Mouse (Mus musculus): ENCODE measurements around the gene Mtap. TPM values are rescaled to one million over a fixed set of nuclear protein-coding genes. Genes with fewer than 3 reads are reported as not detected.
A peak's percentile ranks its signal among the peaks of the same experiment; 100 is the strongest.

Mtap gene
- polyA plus RNA-seq, 1 experiment from 2014 or later: 49.1 TPM

- Histone ChIP-seq H3K9ac (ENCODE audit: low read depth, low read length) (no peak overlapping the region), H3K4me2 (ENCODE audit: low read length) (no peak overlapping the region), H3K36me3 (ENCODE audit: insufficient read depth, low read length) (no peaks in the 10 kb centered on the region), H3K27me3 (ENCODE audit: insufficient read depth, low read length) (no peaks in the 10 kb centered on the region), H3K4me3 (replicated peaks; ENCODE audit: low read depth, low read length) (no peak overlapping the region), H3K27ac (no peak overlapping the region), H3K9me3 (replicated peaks; ENCODE audit: low read length) (no peaks in the 10 kb centered on the region), H3K4me1 (replicated peaks; ENCODE audit: insufficient read depth, low read length) (0 out of 2 replicates have a peak, but pooled peaks cover 4% of the 10 kb centered on the region)
- ATAC-seq (replicated peaks; ENCODE audit: low FRiP score, low read depth) (no peak), DNase-seq (ENCODE audit: low spot score) (no peak)
- no peak for TF ChIP-seq CTCF (IDR thresholded peaks at IDR 0.05; ENCODE audit: low read depth)
- 91% methylated on average over 3 of the region's 3 CpGs for WGBS
These were observed 5.1 kb upstream of the Mtap start for GRCm38 (mm10) chr4:89131795-89132194.

- H3K9ac ChIP-seq (ENCODE audit: low read depth, low read length): no peak overlapping the region
- ATAC-seq (replicated peaks; ENCODE audit: low FRiP score, low read depth) (no peak), DNase-seq (ENCODE audit: low spot score) (no peak)
- 0 out of 2 replicates have a peak overlapping the region, but pooled peaks have one; percentile 87 for H3K27ac ChIP-seq
- no peak for TF ChIP-seq CTCF (IDR thresholded peaks at IDR 0.05; ENCODE audit: low read depth)
- H3K27me3 ChIP-seq (ENCODE audit: insufficient read depth, low read length): no peaks in the 10 kb centered on the region
- H3K4me3 ChIP-seq (replicated peaks; ENCODE audit: low read depth, low read length): no peak overlapping the region
- 42% methylated on average over 3 of the region's 3 CpGs for WGBS
- peaks cover 14% of the 10 kb centered on the region for H3K4me1 ChIP-seq (replicated peaks; ENCODE audit: insufficient read depth, low read length)
- H3K36me3 ChIP-seq (ENCODE audit: insufficient read depth, low read length): no peaks in the 10 kb centered on the region
- H3K4me2 ChIP-seq (ENCODE audit: low read length): peak overlapping the region; percentile 95
- H3K9me3 ChIP-seq (replicated peaks; ENCODE audit: low read length): no peaks in the 10 kb centered on the region
These were observed 566 bp upstream of the Mtap start for GRCm38 (mm10) chr4:89136356-89136755.

GRCm38 (mm10) chr4:89137542-89138360, 829 bp downstream of the Mtap start:
- DNase-seq (ENCODE audit: low spot score): peak; percentile 67

GRCm38 (mm10) chr4:89138361-89138651, 1.4 kb downstream of the Mtap start:
- Histone ChIP-seq H3K27ac (0 out of 2 replicates have a peak overlapping the region, but pooled peaks have one; percentile 87), H3K27me3 (ENCODE audit: insufficient read depth, low read length) (no peaks in the 10 kb centered on the region), H3K36me3 (ENCODE audit: insufficient read depth, low read length) (no peaks in the 10 kb centered on the region), H3K9me3 (replicated peaks; ENCODE audit: low read length) (no peaks in the 10 kb centered on the region), H3K4me1 (replicated peaks; ENCODE audit: insufficient read depth, low read length) (peaks cover 14% of the 10 kb centered on the region), H3K4me3 (replicated peaks; ENCODE audit: low read depth, low read length) (peak overlapping the region; percentile 83), H3K4me2 (ENCODE audit: low read length) (peak overlapping the region; percentile 95), H3K9ac (ENCODE audit: low read depth, low read length) (peak overlapping the region; percentile 80)
- ATAC-seq (replicated peaks; ENCODE audit: low FRiP score, low read depth) (no peak), DNase-seq (ENCODE audit: low spot score) (no peak)
- no peak for TF ChIP-seq CTCF (IDR thresholded peaks at IDR 0.05; ENCODE audit: low read depth)
- WGBS: 11% methylated on average over 4 of the region's 4 CpGs

More at GRCm38 (mm10) chr4:89137542-89138360, 829 bp downstream of the Mtap start:
- H3K9me3 ChIP-seq (replicated peaks; ENCODE audit: low read length): no peaks in the 10 kb centered on the region
- ATAC-seq (replicated peaks; ENCODE audit: low FRiP score, low read depth): peak; percentile 75
- under 1% methylated on average over 36 of the region's 36 CpGs for WGBS
- peak overlapping the region; percentile 95 for H3K4me2 ChIP-seq (ENCODE audit: low read length)
- H3K4me1 ChIP-seq (replicated peaks; ENCODE audit: insufficient read depth, low read length): peaks cover 14% of the 10 kb centered on the region
- peak overlapping the region; percentile 83 for H3K4me3 ChIP-seq (replicated peaks; ENCODE audit: low read depth, low read length)
- no peaks in the 10 kb centered on the region for H3K36me3 ChIP-seq (ENCODE audit: insufficient read depth, low read length)
- TF ChIP-seq CTCF (IDR thresholded peaks at IDR 0.05; ENCODE audit: low read depth): no peak
- H3K27me3 ChIP-seq (ENCODE audit: insufficient read depth, low read length): no peaks in the 10 kb centered on the region
- H3K9ac ChIP-seq (ENCODE audit: low read depth, low read length): peak overlapping the region; percentile 80
- H3K27ac ChIP-seq: peak overlapping the region; percentile 87

- no peak for TF ChIP-seq CTCF (IDR thresholded peaks at IDR 0.05; ENCODE audit: low read depth)
- no peak for DNase-seq (ENCODE audit: low spot score)
- Histone ChIP-seq H3K36me3 (ENCODE audit: insufficient read depth, low read length) (no peaks in the 10 kb centered on the region), H3K9ac (ENCODE audit: low read depth, low read length) (no peak overlapping the region), H3K4me3 (replicated peaks; ENCODE audit: low read depth, low read length) (no peak overlapping the region), H3K9me3 (replicated peaks; ENCODE audit: low read length) (no peaks in the 10 kb centered on the region), H3K4me2 (ENCODE audit: low read length) (no peak overlapping the region), H3K27ac (no peak overlapping the region), H3K27me3 (ENCODE audit: insufficient read depth, low read length) (no peaks in the 10 kb centered on the region), H3K4me1 (replicated peaks; ENCODE audit: insufficient read depth, low read length) (peaks cover 14% of the 10 kb centered on the region)
- ATAC-seq (replicated peaks; ENCODE audit: low FRiP score, low read depth): no peak
- 51% methylated on average over 5 of the region's 5 CpGs for WGBS
These were observed 3.9 kb downstream of the Mtap start for GRCm38 (mm10) chr4:89140832-89141231.

GRCm38 (mm10) chr4:89145409-89145808, 8.5 kb downstream of the Mtap start:
- Histone ChIP-seq H3K4me3 (replicated peaks; ENCODE audit: low read depth, low read length) (no peak overlapping the region), H3K9me3 (replicated peaks; ENCODE audit: low read length) (no peaks in the 10 kb centered on the region), H3K4me1 (replicated peaks; ENCODE audit: insufficient read depth, low read length) (peaks cover 6% of the 10 kb centered on the region), H3K4me2 (ENCODE audit: low read length) (no peak overlapping the region), H3K27ac (no peak overlapping the region), H3K27me3 (ENCODE audit: insufficient read depth, low read length) (no peaks in the 10 kb centered on the region), H3K36me3 (ENCODE audit: insufficient read depth, low read length) (peaks cover 9% of the 10 kb centered on the region; the same call in 1 of the 2 replicates), H3K9ac (ENCODE audit: low read depth, low read length) (no peak overlapping the region)
- 52% methylated on average over 6 of the region's 6 CpGs for WGBS
- ATAC-seq (replicated peaks; ENCODE audit: low FRiP score, low read depth): peak; percentile 66
- peak; percentile 93 for TF ChIP-seq CTCF (IDR thresholded peaks at IDR 0.05; ENCODE audit: low read depth)
- peak; percentile 81 for DNase-seq (ENCODE audit: low spot score)
